In genomic region chr4:129819712-129820336, GRCm38 (mm10) we compare ENCODE assay signal across 8 mouse cellular contexts. TPM values are rescaled to one million over a fixed set of nuclear protein-coding genes. Genes with fewer than 3 reads are reported as not detected.
A peak's percentile ranks its signal among the peaks of the same experiment; 100 is the strongest.
DNase-seq lines count a peak whose midpoint lies in the region; ATAC-seq lines count a peak whose summit lies in the region.

No protein-coding gene starts in this region.

- ATAC-seq in frontal cortex, adult (ENCODE audit: low TSS enrichment) = peak; percentile 79
- ATAC-seq in hindbrain, embryonic 11.5 days (ENCODE audit: low FRiP score) = peak; percentile 96

- DNase-seq in MEL-GATA-1-ER (ENCODE audit: extremely low read depth, low read depth) = peak; percentile 83
- DNase-seq in cerebellum, adult 8-10 months = peak; percentile 93
- DNase-seq in hindbrain, embryonic 11.5 days (ENCODE audit: low spot score) = peak; percentile 96
- DNase-seq in layer of hippocampus, postnatal 10 days (ENCODE audit: low spot score in 2 of 2) = peak; percentile 87 to 93
- peak; percentile 98 for DNase-seq in lung, postnatal 10 days
- peak; percentile 98 for DNase-seq in ovary, postnatal 36 days (ENCODE audit: low spot score)
- DNase-seq in thymus, postnatal 25 days = peak; percentile 98

- no peaks in the 10 kb centered on the region for H3K27me3 ChIP-seq in hindbrain, embryonic 11.5 days (ENCODE audit: control insufficient read depth, insufficient read depth, low read length)

- under 1% methylated on average over 51 of the region's 83 CpGs for WGBS in hindbrain, embryonic 11.5 days

- H3K4me1 ChIP-seq in hindbrain, embryonic 11.5 days (replicated peaks; ENCODE audit: control insufficient read depth, insufficient read depth, low read length) = 0 out of 2 replicates have a peak, but pooled peaks cover 5% of the 10 kb centered on the region

- no peaks in the 10 kb centered on the region for H3K9me3 ChIP-seq in hindbrain, embryonic 11.5 days (ENCODE audit: control insufficient read depth, low read length)

- H3K36me3 ChIP-seq in hindbrain, embryonic 11.5 days (ENCODE audit: control insufficient read depth, insufficient read depth, low read length) = no peaks in the 10 kb centered on the region

- H3K9ac ChIP-seq in hindbrain, embryonic 11.5 days (ENCODE audit: low read depth, low read length) = peak overlapping the region; percentile 94

- H3K4me2 ChIP-seq in hindbrain, embryonic 11.5 days (replicated peaks; ENCODE audit: low read depth, low read length) = peak overlapping the region; percentile 80

- H3K27ac ChIP-seq in hindbrain, embryonic 11.5 days (ENCODE audit: low read depth, low read length) = peak overlapping the region; percentile 90

- H3K4me3 ChIP-seq in hindbrain, embryonic 11.5 days (ENCODE audit: low read depth, low read length) = peak overlapping the region; percentile 77

RNA-seq across cellular contexts. Expression of gene Ptp4a2, which starts 8.8 kb away (rescaled TPM):
- polyA plus RNA-seq in hindbrain, embryonic 11.5 days (2014; fragmentation: Nextera tagmentation; extraction: Ambion mirVana) = 307 and 318 TPM in 2 replicates
- 100 to 1,000 TPM; 125 to 136 TPM for total RNA-seq in layer of hippocampus, postnatal 10 days (2021)

Comparison
In these comparisons a context has a peak if more than half of its experiments do, and no peak if none do; other contexts are left out.
1. Peak in every context shown above with its lines: DNase-seq, ATAC-seq, H3K4me3 ChIP-seq and H3K27ac ChIP-seq.